Mouse (Mus musculus) heart, adult 8-10 months (tissue): Measurements from ENCODE around the gene Mybpc2. TPM values are rescaled to one million over a fixed set of nuclear protein-coding genes. Genes with fewer than 3 reads are reported as not detected.

Experiments used
- DNase-seq: peaks from one replicate; pipeline ENCODE4 v3.0.0; 2022; ENCODE audit warnings: low spot score
- microRNA-seq: library from miRNA; unstranded; fragments of <30 nt; microRNA quantifications from one replicate; pipeline ENCODE4 v1.2.0, GENCODE M21; 2022
- total RNA-seq, 4 experiments: library from RNA; stranded (reverse); gene quantifications; 2 replicates each; pipeline ENCODE4 v1.2.4; 2022

Mybpc2 gene
- total RNA-seq, 4 experiments from 2014 or later = 14.6 to 21.4 (median 17.7) TPM

- DNase-seq = no peak
Measured at GRCm38 (mm10) chr7:44464511-44464910, 59.9 kb downstream of the Mybpc2 start.

DNA sequence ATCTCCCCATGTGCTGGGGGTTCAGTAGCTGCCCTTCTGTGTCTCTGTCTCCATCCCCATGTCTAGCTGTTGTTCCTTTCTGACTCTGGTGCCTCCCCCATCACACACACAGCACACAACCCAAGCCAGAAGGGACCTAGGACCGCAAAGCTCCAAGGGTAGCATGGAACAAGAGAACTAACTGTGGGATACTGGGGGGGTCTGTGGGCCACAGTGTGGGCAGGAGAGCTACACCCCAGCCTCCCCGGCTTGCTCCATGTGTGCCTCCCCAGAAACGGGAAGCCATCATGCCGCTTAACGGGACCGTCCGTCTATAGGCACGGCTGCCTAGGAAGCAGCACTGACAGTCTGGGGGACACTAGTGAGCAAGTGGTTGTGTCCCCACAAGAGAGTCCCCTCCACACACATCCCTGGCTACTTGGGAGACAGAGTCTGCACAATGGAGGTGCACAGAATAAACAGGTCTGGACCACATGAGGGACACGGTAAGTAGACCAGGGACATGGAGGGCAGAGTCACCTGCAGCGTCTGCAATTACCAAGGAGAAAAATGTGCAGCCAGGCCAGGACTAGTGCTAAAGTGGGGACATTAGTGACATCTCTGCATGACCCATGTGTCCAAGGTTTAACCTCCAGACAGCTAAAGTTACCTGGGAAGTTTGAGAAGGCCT, 60.8 kb downstream of the Mybpc2 start:
- DNase-seq = no peak

- DNase-seq = no peak
Measured at GRCm38 (mm10) chr7:44463056-44463425, 61.4 kb downstream of the Mybpc2 start.

DNA sequence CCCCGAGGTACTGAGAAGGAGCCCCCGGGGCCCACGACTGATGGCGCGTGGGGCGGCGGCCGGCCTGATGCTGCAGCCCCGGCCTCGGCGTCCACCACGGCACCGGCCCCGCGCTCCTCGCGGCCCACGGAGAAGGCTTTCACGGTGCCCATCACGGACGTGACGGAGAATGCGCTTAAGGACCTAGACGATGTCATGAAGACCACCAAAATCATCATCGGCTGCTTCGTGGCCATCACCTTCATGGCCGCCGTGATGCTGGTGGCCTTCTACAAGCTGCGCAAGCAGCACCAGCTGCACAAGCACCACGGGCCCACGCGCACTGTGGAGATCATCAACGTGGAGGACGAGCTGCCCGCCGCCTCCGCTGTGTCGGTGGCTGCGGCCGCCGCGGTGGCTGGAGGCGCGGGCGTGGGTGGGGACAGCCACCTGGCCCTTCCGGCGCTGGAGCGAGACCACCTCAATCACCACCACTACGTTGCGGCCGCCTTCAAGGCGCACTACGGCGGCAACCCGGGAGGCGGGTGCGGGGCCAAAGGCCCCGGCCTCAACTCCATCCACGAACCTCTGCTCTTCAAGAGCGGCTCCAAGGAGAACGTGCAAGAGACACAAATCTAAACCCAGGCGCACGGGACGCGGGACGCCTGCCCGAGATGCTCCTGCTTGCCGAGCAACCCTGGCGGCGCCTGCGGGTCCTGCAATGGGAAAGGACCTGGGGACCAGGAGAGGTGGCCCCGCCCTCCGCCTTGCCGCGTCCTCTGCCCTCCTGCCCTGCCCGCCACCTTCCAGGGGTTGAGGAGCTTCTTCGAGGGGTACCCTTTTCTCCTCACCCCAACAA, 62.0 kb downstream of the Mybpc2 start:
- DNase-seq = no peak

GRCm38 (mm10) chr7:44461503-44462217, 62.8 kb downstream of the Mybpc2 start:
- no peak for DNase-seq

DNA sequence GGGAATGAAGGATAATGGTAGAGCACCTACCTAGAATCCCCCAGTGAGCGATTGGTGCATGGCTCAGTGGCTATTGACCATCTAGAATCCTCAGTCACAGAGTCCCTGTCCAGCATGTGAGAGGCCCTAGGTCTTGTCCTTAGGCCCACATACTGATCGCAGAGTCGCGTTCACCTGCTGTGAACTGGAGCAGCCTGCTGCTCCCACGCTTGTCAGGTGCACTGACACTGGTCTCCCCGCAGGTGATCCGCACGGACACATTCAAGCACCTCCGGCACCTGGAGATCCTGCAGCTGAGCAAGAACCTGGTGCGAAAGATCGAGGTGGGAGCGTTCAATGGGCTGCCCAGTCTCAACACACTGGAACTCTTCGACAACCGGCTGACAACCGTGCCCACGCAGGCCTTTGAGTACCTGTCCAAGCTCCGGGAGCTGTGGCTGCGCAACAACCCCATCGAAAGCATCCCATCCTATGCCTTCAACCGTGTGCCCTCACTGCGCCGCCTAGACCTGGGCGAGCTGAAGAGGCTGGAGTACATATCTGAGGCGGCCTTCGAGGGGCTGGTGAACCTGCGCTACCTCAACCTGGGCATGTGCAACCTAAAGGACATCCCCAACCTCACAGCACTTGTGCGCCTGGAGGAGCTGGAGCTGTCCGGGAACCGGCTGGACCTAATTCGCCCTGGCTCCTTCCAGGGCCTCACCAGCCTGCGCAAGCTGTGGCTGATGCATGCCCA, 63.5 kb downstream of the Mybpc2 start:
- no peak for DNase-seq

DNA sequence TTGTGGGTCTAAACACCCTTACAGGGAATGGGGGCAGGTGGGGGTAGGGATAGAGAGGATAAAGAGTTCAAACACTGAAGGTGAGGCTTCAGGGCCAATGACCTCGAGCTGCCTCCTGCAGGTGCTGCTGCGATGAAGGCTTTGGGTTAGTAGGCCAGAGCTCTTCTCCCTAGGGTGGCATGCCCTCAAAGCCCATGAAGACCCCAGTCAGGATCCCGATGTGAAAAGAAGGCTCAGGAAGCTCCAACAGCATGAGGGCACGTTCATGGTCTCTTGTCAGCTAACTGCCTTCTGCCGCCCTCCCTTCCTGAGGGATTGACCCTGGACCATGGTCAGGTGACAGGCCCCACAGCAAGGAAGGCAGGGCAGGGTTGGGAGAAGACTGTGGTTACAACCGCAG, 64.4 kb downstream of the Mybpc2 start:
- no peak for DNase-seq

GRCm38 (mm10) chr7:44456302-44456701, 68.2 kb downstream of the Mybpc2 start:
- DNase-seq = no peak

GRCm38 (mm10) chr7:44453256-44453655, 71.2 kb downstream of the Mybpc2 start:
- DNase-seq = no peak

Small RNA genes lying within 50 kb of the gene (microRNA-seq; reads per million reads assigned to microRNA genes)
- 5.9 reads per million, percentile 14 among the genes with 10 or more reads in this experiment for gene Mir7052
- gene Mir7053 = not detected

Other genes with a start within 250 kb of the Mybpc2 start
- gene Clec11a, start 217.8 kb downstream of the Mybpc2 start, total RNA-seq = 1 to 10 TPM in 1 of 4 experiments, under 1 TPM in 3; 0.41 to 1.2 (median 0.67) TPM
- gene Shank1, start 214.4 kb downstream of the Mybpc2 start, total RNA-seq = 1 to 10 TPM; 1.8 to 4.7 (median 3.3) TPM
- gene Syt3, start 140.6 kb downstream of the Mybpc2 start, total RNA-seq = 1 to 10 TPM; 2.4 to 3.7 (median 3.1) TPM
- under 1 TPM in 1 of 4 experiments, not detected in 3; 0.46 TPM for gene 1700008O03Rik, start 138.8 kb downstream of the Mybpc2 start, total RNA-seq
- gene Lrrc4b, start 95.6 kb downstream of the Mybpc2 start, total RNA-seq = 10 to 100 TPM; 33.5 to 37.9 (median 36.4) TPM
- 1 to 10 TPM in 1 of 4 experiments, under 1 TPM in 1, not detected in 2; 0.79 to 1.5 TPM for gene Aspdh, start 59.3 kb downstream of the Mybpc2 start, total RNA-seq
- gene Josd2, start 56.7 kb downstream of the Mybpc2 start, total RNA-seq = 100 to 1,000 TPM; 109 to 130 (median 125) TPM
- 10 to 100 TPM; 73.8 to 84.8 (median 83.7) TPM for gene Emc10, start 28.1 kb downstream of the Mybpc2 start, total RNA-seq
- gene Fam71e1, start 28.1 kb downstream of the Mybpc2 start, total RNA-seq = 1 to 10 TPM; 2.5 to 6.7 (median 3.3) TPM
- 1 to 10 TPM in 1 of 4 experiments, under 1 TPM in 3; 0.13 to 1.3 (median 0.27) TPM for gene Spib, start 7.4 kb upstream of the Mybpc2 start, total RNA-seq
- gene Pold1, start 24.2 kb upstream of the Mybpc2 start, total RNA-seq = 10 to 100 TPM; 13.4 to 15.9 (median 14.9) TPM
- gene Nr1h2, start 29.3 kb upstream of the Mybpc2 start, total RNA-seq = 10 to 100 TPM; 42.6 to 56.6 (median 45.5) TPM
- gene Napsa, start 47.7 kb upstream of the Mybpc2 start, total RNA-seq = 1 to 10 TPM in 1 of 4 experiments, under 1 TPM in 3; 0.28 to 1.9 (median 0.37) TPM
- 1 to 10 TPM; 2.7 to 4.0 (median 2.7) TPM for gene Kcnc3, start 66.0 kb upstream of the Mybpc2 start, total RNA-seq
- gene Myh14, start 146.2 kb upstream of the Mybpc2 start, total RNA-seq = 100 to 1,000 TPM in 1 of 4 experiments, 10 to 100 TPM in 3; 88.0 to 111 (median 88.2) TPM
- gene Izumo2, start 184.1 kb upstream of the Mybpc2 start, total RNA-seq = not detected
- gene Vrk3, start 223.8 kb upstream of the Mybpc2 start, total RNA-seq = 10 to 100 TPM; 23.5 to 29.3 (median 27.3) TPM
- under 1 TPM in 2 of 4 experiments, not detected in 2; 0.06 to 0.09 TPM for gene Zfp473, start 226.4 kb upstream of the Mybpc2 start, total RNA-seq